Mouse (Mus musculus) thymus, adult 2 months (tissue): Measurements from ENCODE around the gene Trim33.

Experiments used
- CTCF ChIP-seq: fragments of 200-500 bp; IDR thresholded peaks from 2 replicates; pipeline ENCODE4 v1.5.1; 2012; ENCODE audit warnings: mild to moderate bottlenecking, control low read depth, low read length, moderate library complexity, borderline replicate concordance; ENCODE audit not compliant: control insufficient read depth, poor library complexity, insufficient read depth; ENCODE audit errors: extremely low read depth
- POLR2A ChIP-seq: fragments of 200-500 bp; IDR thresholded peaks from 2 replicates; pipeline ENCODE4 v1.6.1; 2012; ENCODE audit warnings: mild to moderate bottlenecking, low read length, control low read depth, moderate library complexity; ENCODE audit not compliant: control insufficient read depth, poor library complexity, insufficient read depth; ENCODE audit errors: extremely low read depth

DNA sequence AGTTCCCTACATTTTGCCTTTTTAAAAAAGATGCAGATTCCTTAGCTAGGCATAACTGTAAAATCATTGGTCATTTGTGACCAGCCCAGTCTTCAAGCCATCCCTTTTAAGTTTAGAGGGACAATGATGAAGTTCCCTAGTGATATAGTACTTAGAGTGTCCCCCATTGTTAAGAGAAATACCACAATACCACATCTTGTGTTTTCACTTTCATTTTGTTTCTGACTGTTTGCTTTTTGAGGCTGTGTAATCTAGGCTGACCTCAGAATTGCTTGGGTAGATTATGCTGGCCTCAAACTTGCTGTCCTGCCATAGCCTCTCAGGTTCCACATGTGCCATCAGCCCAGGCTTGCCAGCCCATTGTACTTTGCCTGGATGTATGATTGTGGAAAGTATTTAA is 35.2 kb downstream of the Trim33 start:
- TF ChIP-seq CTCF (no peak), POLR2A (no peak)
